Mouse (Mus musculus) stomach, embryonic 14.5 days (tissue): ENCODE measurements at regions not wholly inside any gene's neighbourhood (a gene's known extent, or its start where the extent isn't known, plus 50 kb on each side); places are given as distances from the start of the nearest gene placed in this dataset.
A peak's percentile ranks its signal among the peaks of the same experiment; 100 is the strongest.

Experiments used
- ATAC-seq: fragments of 200-750 bp; cut with Nextera tagmentation; 2 replicates; pipeline ENCODE4 v1.8.0; 2017; ENCODE audit warnings: low read depth, moderate TSS enrichment; ENCODE audit not compliant: insufficient number of reproducible peaks, insufficient read depth, low FRiP score
- H3K27ac ChIP-seq: fragments of 300-500 bp; sonication (generic); 2 replicates; pipeline ENCODE4 v1.5.1; 2014; ENCODE audit warnings: mild to moderate bottlenecking, low read length, moderate library complexity, mixed read lengths
- H3K27me3 ChIP-seq: fragments of 300-500 bp; sonication (generic); 2 replicates; pipeline ENCODE4 v1.6.1; 2014; ENCODE audit warnings: low read length, control low read depth, mixed read lengths; ENCODE audit not compliant: control insufficient read depth, insufficient read depth
- H3K36me3 ChIP-seq: fragments of 300-500 bp; sonication (generic); 2 replicates; pipeline ENCODE4 v1.6.1; 2014; ENCODE audit warnings: mild to moderate bottlenecking, control low read depth, low read length, moderate library complexity, mixed read lengths; ENCODE audit not compliant: control insufficient read depth, insufficient read depth
- H3K4me1 ChIP-seq: fragments of 300-500 bp; sonication (generic); 2 replicates; pipeline ENCODE4 v1.6.1; 2014; ENCODE audit warnings: low read length, control low read depth, mixed read lengths; ENCODE audit not compliant: control insufficient read depth, insufficient read depth
- H3K4me2 ChIP-seq: fragments of 300-500 bp; sonication (generic); replicated peaks from 2 replicates; pipeline ENCODE4 v1.6.1; 2014; ENCODE audit warnings: low read depth, low read length, control low read depth
- H3K4me3 ChIP-seq: fragments of 300-500 bp; sonication (generic); 2 replicates; pipeline ENCODE4 v1.5.1; 2014; ENCODE audit warnings: low read depth, low read length, control low read depth
- H3K9ac ChIP-seq: fragments of 300-500 bp; sonication (generic); replicated peaks from 2 replicates; pipeline ENCODE4 v1.6.1; 2014; ENCODE audit warnings: low read depth, mild to moderate bottlenecking, control low read depth, low read length, moderate library complexity, mixed read lengths
- H3K9me3 ChIP-seq: fragments of 300-500 bp; sonication (generic); 2 replicates; pipeline ENCODE4 v1.6.1; 2016; ENCODE audit warnings: low read depth, low read length, control low read depth; ENCODE audit not compliant: control insufficient read depth
- WGBS: fragments of 180-500 bp; shearing (Covaris S2); extraction: QIAGEN DNeasy Blood & Tissue Kit; methylation state at CpG from one replicate; pipeline ENCODE4 v1.1.7; 2014; 5-methylcytosine and 5-hydroxymethylcytosine counted together

DNA sequence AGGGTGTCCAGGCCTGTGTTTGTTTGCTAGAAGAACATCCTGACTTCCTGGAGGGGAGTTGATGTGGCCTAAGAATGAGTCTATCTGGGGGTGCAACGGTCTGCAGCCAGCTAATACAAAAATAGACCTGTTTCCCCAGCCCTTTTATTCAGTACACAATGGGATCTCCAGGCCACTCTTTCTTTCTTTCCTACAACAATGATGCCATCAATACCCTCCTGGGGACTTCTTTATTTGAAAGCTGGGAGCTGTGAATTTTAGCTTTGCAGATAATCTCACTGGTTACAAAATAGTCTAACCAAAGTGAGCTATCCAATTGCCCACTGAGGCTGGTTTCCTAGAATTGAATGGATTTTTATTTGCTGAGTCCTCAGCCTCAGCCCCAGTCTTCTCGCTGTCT is 207.4 kb downstream of the Cbln1 start:
- H3K4me3 ChIP-seq, result no peak overlapping the region
- H3K27ac ChIP-seq, result no peak overlapping the region
- no peak overlapping the region for H3K4me2 ChIP-seq
- no peaks in the 10 kb centered on the region for H3K9me3 ChIP-seq
- H3K4me1 ChIP-seq, result no peaks in the 10 kb centered on the region
- H3K27me3 ChIP-seq, result no peaks in the 10 kb centered on the region
- no peaks in the 10 kb centered on the region for H3K36me3 ChIP-seq
- 60% methylated on average over 2 of the region's 2 CpGs for WGBS
- no peak for ATAC-seq
- H3K9ac ChIP-seq, result no peak overlapping the region

DNA sequence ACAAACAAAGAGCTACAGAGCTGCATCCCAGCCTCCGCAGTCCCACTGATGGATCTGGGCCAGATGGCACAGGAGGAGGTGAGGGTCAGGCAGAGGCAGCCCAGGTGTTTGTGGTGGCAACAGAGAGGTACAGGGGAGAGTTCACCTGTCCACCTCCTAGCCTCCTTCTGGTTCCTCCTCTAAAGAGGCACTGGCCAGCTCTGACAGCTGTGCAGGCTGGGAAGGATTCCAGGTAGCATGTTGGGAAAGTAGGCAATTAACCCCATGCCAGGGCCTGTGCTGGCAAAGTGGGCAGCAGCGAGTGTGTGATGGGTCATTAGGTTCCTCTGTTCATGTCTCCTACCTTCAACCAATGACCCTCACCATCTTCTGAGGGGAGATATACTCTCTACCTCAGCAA is 212.1 kb downstream of the Cbln1 start:
- Histone ChIP-seq H3K27ac (no peak overlapping the region), H3K36me3 (no peaks in the 10 kb centered on the region), H3K4me3 (no peak overlapping the region), H3K4me2 (no peak overlapping the region), H3K4me1 (no peaks in the 10 kb centered on the region), H3K9ac (no peak overlapping the region), H3K27me3 (no peaks in the 10 kb centered on the region), H3K9me3 (no peaks in the 10 kb centered on the region)
- no peak for ATAC-seq
- WGBS, result 86% methylated on average over 2 of the region's 2 CpGs

DNA sequence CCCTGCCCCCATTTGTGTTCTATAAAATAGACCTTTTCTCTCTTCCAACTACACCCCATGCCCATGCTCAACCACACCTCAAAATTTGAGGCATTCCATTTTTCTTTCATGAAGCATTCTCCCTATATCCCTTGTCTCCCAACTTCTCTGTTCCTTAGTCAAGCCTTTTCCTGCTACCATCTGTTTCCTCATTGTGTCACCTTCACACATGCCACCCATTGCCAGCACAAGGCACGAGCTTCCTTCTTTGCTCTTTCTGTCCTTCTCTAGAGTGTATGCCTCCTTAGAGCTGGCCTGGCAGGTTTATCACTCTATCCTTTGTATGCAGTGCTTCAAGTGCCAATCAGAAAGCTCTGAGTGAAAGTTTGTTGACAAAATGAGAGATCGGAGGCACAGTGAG is 229.7 kb downstream of the Cbln1 start:
- 65% methylated on average over 2 of the region's 2 CpGs for WGBS

DNA sequence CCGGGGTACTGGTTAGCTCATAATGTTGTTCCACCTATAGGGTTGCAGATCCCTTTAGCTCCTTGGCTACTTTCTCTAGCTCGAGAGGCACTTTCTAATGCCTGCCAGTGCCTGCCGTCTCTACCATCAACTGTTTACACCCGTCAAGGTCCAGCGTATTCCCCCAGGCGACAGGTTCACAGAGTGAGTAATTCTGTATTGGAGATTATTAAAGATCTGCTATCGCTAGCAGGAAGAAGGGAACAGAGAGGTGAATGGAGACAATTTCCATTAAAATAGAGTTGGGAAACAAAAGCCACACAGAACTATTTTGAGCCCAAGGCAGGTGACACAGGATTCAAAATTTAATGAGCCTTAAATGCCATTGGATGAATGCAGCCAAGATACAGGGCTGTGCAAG is 235.2 kb downstream of the Cbln1 start:
- 68% methylated on average over 6 of the region's 7 CpGs for WGBS
- Histone ChIP-seq H3K4me2 (no peak overlapping the region), H3K27me3 (no peaks in the 10 kb centered on the region), H3K4me3 (no peak overlapping the region), H3K9me3 (no peaks in the 10 kb centered on the region), H3K36me3 (no peaks in the 10 kb centered on the region), H3K4me1 (0 out of 2 replicates have a peak, but pooled peaks cover 5% of the 10 kb centered on the region), H3K9ac (no peak overlapping the region), H3K27ac (no peak overlapping the region)
- ATAC-seq, result no peak

More for the DNA sequence above, 229.7 kb downstream of the Cbln1 start:
- no peak overlapping the region for H3K27ac ChIP-seq
- H3K4me1 ChIP-seq, result no peaks in the 10 kb centered on the region
- no peak overlapping the region for H3K9ac ChIP-seq
- ATAC-seq, result no peak
- no peaks in the 10 kb centered on the region for H3K9me3 ChIP-seq
- H3K36me3 ChIP-seq, result no peaks in the 10 kb centered on the region
- no peak overlapping the region for H3K4me3 ChIP-seq
- no peaks in the 10 kb centered on the region for H3K27me3 ChIP-seq
- H3K4me2 ChIP-seq, result no peak overlapping the region

DNA sequence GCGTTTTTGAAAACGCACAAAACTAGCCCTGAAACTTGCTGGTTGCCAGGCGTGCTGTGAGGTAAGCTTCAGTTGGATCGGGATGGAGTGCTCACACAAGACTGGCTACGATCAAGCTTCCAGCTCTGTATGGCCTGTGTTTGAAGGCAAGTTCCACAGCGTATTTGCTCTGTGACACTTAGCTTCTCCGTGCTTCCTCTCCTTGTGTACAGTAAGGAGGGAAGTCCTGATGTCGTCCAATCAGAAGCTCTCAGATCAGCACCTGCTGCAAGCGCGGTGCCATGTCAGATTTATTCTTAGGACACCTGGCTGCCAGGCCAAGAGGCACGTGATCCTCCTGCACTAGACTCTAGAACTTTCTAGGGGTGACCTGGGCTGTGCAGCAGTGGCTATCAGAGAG is 236.0 kb downstream of the Cbln1 start:
- no peak overlapping the region for H3K4me2 ChIP-seq
- ATAC-seq, result no peak
- no peaks in the 10 kb centered on the region for H3K27me3 ChIP-seq
- H3K4me3 ChIP-seq, result no peak overlapping the region
- 76% methylated on average over 11 of the region's 11 CpGs for WGBS
- no peak overlapping the region for H3K27ac ChIP-seq
- H3K9me3 ChIP-seq, result no peaks in the 10 kb centered on the region
- no peaks in the 10 kb centered on the region for H3K36me3 ChIP-seq
- no peak overlapping the region for H3K9ac ChIP-seq
- H3K4me1 ChIP-seq, result 0 out of 2 replicates have a peak, but pooled peaks cover 5% of the 10 kb centered on the region

DNA sequence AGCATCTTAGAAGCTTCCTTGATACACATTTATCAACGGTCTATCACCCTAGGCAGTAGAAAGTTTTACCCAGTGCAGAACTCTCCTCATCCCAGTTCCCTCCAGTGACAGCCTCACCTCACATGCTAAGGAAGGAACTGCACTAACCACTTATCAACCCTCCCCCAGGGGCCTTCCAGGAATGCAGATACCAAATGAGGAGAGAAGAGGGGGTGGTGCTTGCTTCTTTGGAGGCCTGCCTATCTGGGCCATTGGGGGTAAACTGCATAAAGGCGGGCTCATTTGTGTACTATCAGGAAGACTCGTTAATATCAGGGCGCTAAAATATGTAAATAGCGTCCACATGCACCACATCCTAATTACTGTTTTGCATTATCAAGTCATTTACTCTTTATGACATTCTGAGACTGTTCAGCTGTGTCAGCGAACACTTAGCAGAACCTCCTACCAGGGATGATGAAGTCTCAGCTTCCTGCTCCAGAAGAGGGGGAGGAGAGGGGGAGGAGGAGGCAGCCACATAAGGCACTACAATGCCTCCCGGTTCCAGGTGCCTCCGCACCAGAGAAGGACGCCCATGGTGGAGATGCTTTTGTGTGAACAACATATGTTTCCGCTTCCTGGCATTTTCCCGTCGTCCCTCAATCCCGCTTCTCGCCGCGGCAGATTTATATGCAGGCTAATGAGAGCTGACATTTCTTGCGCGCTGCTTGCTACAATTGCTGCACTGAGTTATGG is 236.9 kb downstream of the Cbln1 start:
- Histone ChIP-seq H3K36me3 (no peaks in the 10 kb centered on the region), H3K4me2 (peak overlapping the region; percentile 34), H3K9me3 (no peaks in the 10 kb centered on the region), H3K4me1 (0 out of 2 replicates have a peak, but pooled peaks cover 5% of the 10 kb centered on the region), H3K27me3 (no peaks in the 10 kb centered on the region), H3K4me3 (no peak overlapping the region; the same call in 1 of the 2 replicates), H3K27ac (no peak overlapping the region), H3K9ac (0 out of 2 replicates have a peak overlapping the region, but pooled peaks have one; percentile 3)
- ATAC-seq, result no peak
- WGBS, result 35% methylated on average over 18 of the region's 18 CpGs

DNA sequence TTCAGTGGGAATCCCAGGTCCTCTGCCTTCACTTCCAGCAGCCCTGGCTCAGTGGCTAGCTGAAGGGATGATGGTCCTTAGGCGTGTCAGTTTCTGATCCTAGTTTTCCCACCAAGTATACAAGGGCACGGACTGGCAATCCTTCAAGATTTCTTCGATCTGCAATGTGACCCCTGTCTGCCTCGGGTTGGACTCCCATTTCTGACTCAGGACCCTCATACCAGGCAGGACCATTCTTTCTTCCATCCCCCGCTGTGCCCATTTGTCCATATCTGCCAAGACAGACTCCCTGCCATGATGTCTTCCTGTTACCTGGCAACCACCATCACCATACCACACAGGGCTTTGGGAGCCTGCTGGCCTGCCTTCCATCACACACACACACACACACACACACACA is 238.1 kb downstream of the Cbln1 start:
- 77% methylated on average over 5 of the region's 5 CpGs for WGBS
- Histone ChIP-seq H3K27me3 (no peaks in the 10 kb centered on the region), H3K27ac (no peak overlapping the region), H3K9me3 (no peaks in the 10 kb centered on the region), H3K9ac (no peak overlapping the region), H3K4me3 (no peak overlapping the region), H3K4me1 (0 out of 2 replicates have a peak, but pooled peaks cover 5% of the 10 kb centered on the region), H3K36me3 (no peaks in the 10 kb centered on the region), H3K4me2 (no peak overlapping the region)
- ATAC-seq, result no peak

DNA sequence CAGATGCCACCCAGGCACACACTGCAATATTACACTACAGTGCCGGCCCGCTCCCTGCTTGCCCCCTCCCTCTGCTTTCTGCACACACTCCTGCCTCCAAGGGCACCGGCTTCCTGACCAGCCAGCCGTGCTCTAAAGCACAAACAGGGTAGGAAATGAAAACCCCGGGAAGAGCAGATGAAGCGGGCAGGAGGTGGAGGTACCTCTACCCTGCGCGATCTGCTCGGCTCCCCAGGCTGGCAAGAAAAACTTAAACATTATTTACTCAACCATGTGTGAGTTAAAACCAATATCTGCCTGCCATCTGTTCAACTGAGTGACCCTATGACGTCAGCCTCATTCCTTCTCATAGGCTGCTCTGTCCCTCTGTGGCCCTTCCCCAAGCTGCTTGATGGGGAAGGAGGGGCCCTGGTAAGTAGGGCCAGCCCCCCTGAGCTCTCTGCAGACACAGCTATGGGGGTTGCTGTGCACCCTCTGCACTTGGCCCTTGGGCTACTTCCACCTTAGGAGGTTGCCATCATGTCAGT is 238.5 kb downstream of the Cbln1 start:
- Histone ChIP-seq H3K4me1 (0 out of 2 replicates have a peak, but pooled peaks cover 5% of the 10 kb centered on the region), H3K27me3 (no peaks in the 10 kb centered on the region), H3K27ac (no peak overlapping the region), H3K9ac (no peak overlapping the region), H3K36me3 (no peaks in the 10 kb centered on the region), H3K4me3 (no peak overlapping the region), H3K9me3 (no peaks in the 10 kb centered on the region), H3K4me2 (no peak overlapping the region)
- ATAC-seq, result peak; percentile 65; the same call in 1 of the 2 replicates
- WGBS, result 49% methylated on average over 10 of the region's 10 CpGs
